Mouse (Mus musculus) ovary, postnatal 36 days (tissue): ENCODE data around the gene Vmn1r1.

Experiments used
- DNase-seq: peaks from one replicate; pipeline ENCODE4 v3.0.0; 2022; ENCODE audit warnings: low spot score, mixed read lengths

Gene Vmn1r1

GRCm38 (mm10) chr1:182137204-182138125, 26.8 kb downstream of the Vmn1r1 start:
- DNase-seq = no peak

GRCm38 (mm10) chr1:182130830-182131229, 33.5 kb downstream of the Vmn1r1 start:
- no peak for DNase-seq

GRCm38 (mm10) chr1:182124924-182125368, 39.3 kb downstream of the Vmn1r1 start:
- peak; percentile 81 for DNase-seq

GRCm38 (mm10) chr1:182124506-182124905, 39.8 kb downstream of the Vmn1r1 start, which contains the start of gene Srp9:
Srp9 (plus strand) TSS chr1:182124737.
- DNase-seq = peak; percentile 98

GRCm38 (mm10) chr1:182122413-182122812, 41.9 kb downstream of the Vmn1r1 start:
- DNase-seq = no peak

GRCm38 (mm10) chr1:182115651-182116408, 48.5 kb downstream of the Vmn1r1 start:
- DNase-seq = peak; percentile 64

GRCm38 (mm10) chr1:182115197-182115596, 49.1 kb downstream of the Vmn1r1 start:
- DNase-seq = no peak

GRCm38 (mm10) chr1:182113587-182114500, 50.4 kb downstream of the Vmn1r1 start:
- no peak for DNase-seq

- no peak for DNase-seq
These were observed 51.2 kb downstream of the Vmn1r1 start for GRCm38 (mm10) chr1:182113131-182113530.

GRCm38 (mm10) chr1:182112385-182112784, 51.9 kb downstream of the Vmn1r1 start:
- no peak for DNase-seq

GRCm38 (mm10) chr1:182111386-182112317, 52.6 kb downstream of the Vmn1r1 start:
- DNase-seq = no peak

GRCm38 (mm10) chr1:182110708-182111385, 53.4 kb downstream of the Vmn1r1 start:
- no peak for DNase-seq

GRCm38 (mm10) chr1:182110185-182110584, 54.1 kb downstream of the Vmn1r1 start:
- DNase-seq = no peak

GRCm38 (mm10) chr1:182108397-182109099, 55.7 kb downstream of the Vmn1r1 start:
- DNase-seq = no peak

GRCm38 (mm10) chr1:182107251-182107650, 57.0 kb downstream of the Vmn1r1 start:
- no peak for DNase-seq

- no peak for DNase-seq
These were observed 59.3 kb downstream of the Vmn1r1 start for GRCm38 (mm10) chr1:182105023-182105422.
